Mouse (Mus musculus) erythroid progenitor cell, adult 5-6 weeks (primary cell): ENCODE results near the gene Frmd5. TPM values are rescaled to one million over a fixed set of nuclear protein-coding genes. Genes with fewer than 3 reads are reported as not detected.
A peak's percentile ranks its signal among the peaks of the same experiment; 100 is the strongest.
"Not testable (repeated sequence)": the region's sequence is repeated elsewhere in the genome, so short reads cannot be mapped to it uniquely, and the experiment has no call there.

Experiments used
- ATAC-seq: replicated peaks from 2 replicates; pipeline ENCODE4 v1.8.0; 2016; ENCODE audit warnings: moderate number of reproducible peaks, mild to moderate bottlenecking, moderate TSS enrichment, inconsistent platforms; ENCODE audit not compliant: poor library complexity, low FRiP score, severe bottlenecking
- total RNA-seq, 2 experiments: library from RNA; stranded (forward) in 1 of 2; stranded (reverse) in 1 of 2; fragments of 150-400 nt in 1 of 2; fragments of 186-747, 209-891 nt in 1 of 2; gene quantifications; 2 replicates each; pipeline versions ENCODE4 v1.2.3 to v1.2.4; 2015 to 2017; ENCODE audit warnings: low replicate concordance in 2 of 2

Gene Frmd5
- total RNA-seq, 2 experiments from 2014 or later: not detected

GRCm38 (mm10) chr2:121588309-121588694 lies 218.6 kb downstream of the Frmd5 start:
- no peak for ATAC-seq

GRCm38 (mm10) chr2:121587523-121588308 lies 219.2 kb downstream of the Frmd5 start:
- no peak for ATAC-seq

GRCm38 (mm10) chr2:121584705-121585104 lies 222.2 kb downstream of the Frmd5 start:
- ATAC-seq: no peak

- no peak for ATAC-seq
These were observed 223.3 kb downstream of the Frmd5 start for GRCm38 (mm10) chr2:121583468-121584116.

- no peak for ATAC-seq
These were observed 224.0 kb downstream of the Frmd5 start for GRCm38 (mm10) chr2:121582809-121583376.

GRCm38 (mm10) chr2:121575741-121576201 lies 231.1 kb downstream of the Frmd5 start:
- ATAC-seq: no peak

- ATAC-seq: no peak
These were observed 232.7 kb downstream of the Frmd5 start for GRCm38 (mm10) chr2:121574066-121574630.

- peak; percentile 69 for ATAC-seq
These were observed 235.1 kb downstream of the Frmd5 start for GRCm38 (mm10) chr2:121571780-121572179.

- no peak for ATAC-seq
These were observed 235.8 kb downstream of the Frmd5 start for GRCm38 (mm10) chr2:121570999-121571655.

- ATAC-seq: no peak
These were observed 236.8 kb downstream of the Frmd5 start for GRCm38 (mm10) chr2:121570049-121570448.

GRCm38 (mm10) chr2:121565911-121566310 lies 241.0 kb downstream of the Frmd5 start:
- ATAC-seq: no peak

- ATAC-seq: no peak
These were observed 243.8 kb downstream of the Frmd5 start for GRCm38 (mm10) chr2:121563117-121563516.

GRCm38 (mm10) chr2:121551271-121551670 lies 255.6 kb downstream of the Frmd5 start:
- ATAC-seq: no peak

GRCm38 (mm10) chr2:121549630-121550029 lies 257.3 kb downstream of the Frmd5 start:
- no peak for ATAC-seq

- no peak for ATAC-seq
These were observed 262.1 kb downstream of the Frmd5 start for GRCm38 (mm10) chr2:121544829-121545228.

- no peak for ATAC-seq
These were observed 281.8 kb downstream of the Frmd5 start for GRCm38 (mm10) chr2:121525056-121525455.

GRCm38 (mm10) chr2:121522830-121523229 lies 284.1 kb downstream of the Frmd5 start:
- not testable (repeated sequence) for ATAC-seq

- no peak for ATAC-seq
These were observed 284.9 kb downstream of the Frmd5 start for GRCm38 (mm10) chr2:121522006-121522405.

GRCm38 (mm10) chr2:121518711-121519110 lies 288.2 kb downstream of the Frmd5 start:
- not testable (repeated sequence) for ATAC-seq

- ATAC-seq: no peak
These were observed 288.8 kb downstream of the Frmd5 start for GRCm38 (mm10) chr2:121518106-121518505.
